Mouse (Mus musculus) limb, embryonic 15.5 days (tissue): ENCODE measurements at regions not wholly inside any gene's neighbourhood (a gene's known extent, or its start where the extent isn't known, plus 50 kb on each side); places are given as distances from the start of the nearest gene placed in this dataset.

Experiments used
- ATAC-seq: fragments of 200-750 bp; cut with Nextera tagmentation; 2 replicates; pipeline ENCODE4 v1.8.0; 2017; ENCODE audit warnings: low read depth, moderate TSS enrichment; ENCODE audit not compliant: insufficient number of reproducible peaks, low FRiP score, low TSS enrichment
- H3K27ac ChIP-seq: fragments of 300-500 bp; sonication (generic); 2 replicates; pipeline ENCODE4 v1.5.1; 2015; ENCODE audit warnings: moderate library complexity, mild to moderate bottlenecking, inconsistent platforms
- H3K27me3 ChIP-seq: fragments of 300-500 bp; sonication (generic); 2 replicates; pipeline ENCODE4 v1.6.1; 2015; ENCODE audit warnings: inconsistent platforms
- H3K36me3 ChIP-seq: fragments of 300-500 bp; sonication (generic); 2 replicates; pipeline ENCODE4 v1.6.1; 2015; ENCODE audit warnings: inconsistent platforms
- H3K4me1 ChIP-seq: fragments of 300-500 bp; sonication (generic); 2 replicates; pipeline ENCODE4 v1.6.1; 2015; ENCODE audit warnings: inconsistent platforms
- H3K4me2 ChIP-seq: fragments of 300-500 bp; sonication (generic); 2 replicates; pipeline ENCODE4 v1.6.1; 2015; ENCODE audit warnings: mild to moderate bottlenecking, inconsistent platforms
- H3K4me3 ChIP-seq: fragments of 300-500 bp; sonication (generic); 2 replicates; pipeline ENCODE4 v1.5.1; 2015; ENCODE audit warnings: mild to moderate bottlenecking, inconsistent platforms
- H3K9ac ChIP-seq: fragments of 300-500 bp; sonication (generic); 2 replicates; pipeline ENCODE4 v1.6.1; 2015; ENCODE audit warnings: inconsistent platforms
- H3K9me3 ChIP-seq: fragments of 300-500 bp; sonication (generic); 2 replicates; pipeline ENCODE4 v1.6.1; 2016; ENCODE audit warnings: inconsistent platforms
- WGBS: fragments of 180-500 bp; shearing (Covaris S2); methylation state at CpG from one replicate; pipeline ENCODE4 v1.1.7; 2015; 5-methylcytosine and 5-hydroxymethylcytosine counted together

GRCm38 (mm10) chr1:61353481-61353880 lies 285.1 kb upstream of the Pard3b start:
- H3K36me3 ChIP-seq = no peaks in the 10 kb centered on the region
- no peak for ATAC-seq
- no peaks in the 10 kb centered on the region for H3K9me3 ChIP-seq
- no peak overlapping the region for H3K4me2 ChIP-seq
- H3K27ac ChIP-seq = no peak overlapping the region
- WGBS = 21% methylated on average over 3 of the region's 3 CpGs
- H3K4me3 ChIP-seq = no peak overlapping the region
- H3K9ac ChIP-seq = no peak overlapping the region
- H3K4me1 ChIP-seq = no peaks in the 10 kb centered on the region
- no peaks in the 10 kb centered on the region for H3K27me3 ChIP-seq

DNA sequence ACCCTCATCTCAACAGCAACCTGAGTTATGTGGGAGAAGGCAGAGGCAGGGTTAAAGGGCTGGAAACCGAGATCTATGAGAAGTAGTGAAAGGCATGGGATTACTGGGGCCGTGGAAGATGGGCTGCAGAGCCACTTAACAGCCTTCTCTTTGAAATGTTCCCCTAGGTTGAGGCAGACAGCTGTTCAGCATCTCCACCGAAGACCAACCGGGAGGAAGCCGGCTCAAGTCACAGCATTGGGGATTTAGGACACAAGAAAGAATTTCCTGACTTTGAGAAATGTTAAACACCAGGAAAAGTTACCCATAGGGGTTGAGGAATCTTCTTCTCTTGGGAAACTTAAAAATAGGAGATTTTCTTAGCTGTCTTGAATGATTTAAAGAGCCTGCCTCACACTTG lies 283.4 kb upstream of the Pard3b start:
- Histone ChIP-seq H3K36me3 (no peaks in the 10 kb centered on the region), H3K4me2 (no peak overlapping the region), H3K9me3 (no peaks in the 10 kb centered on the region), H3K4me1 (no peaks in the 10 kb centered on the region), H3K4me3 (no peak overlapping the region), H3K27ac (no peak overlapping the region), H3K9ac (no peak overlapping the region), H3K27me3 (no peaks in the 10 kb centered on the region)
- 29% methylated on average over 5 of the region's 5 CpGs for WGBS
- no peak for ATAC-seq

DNA sequence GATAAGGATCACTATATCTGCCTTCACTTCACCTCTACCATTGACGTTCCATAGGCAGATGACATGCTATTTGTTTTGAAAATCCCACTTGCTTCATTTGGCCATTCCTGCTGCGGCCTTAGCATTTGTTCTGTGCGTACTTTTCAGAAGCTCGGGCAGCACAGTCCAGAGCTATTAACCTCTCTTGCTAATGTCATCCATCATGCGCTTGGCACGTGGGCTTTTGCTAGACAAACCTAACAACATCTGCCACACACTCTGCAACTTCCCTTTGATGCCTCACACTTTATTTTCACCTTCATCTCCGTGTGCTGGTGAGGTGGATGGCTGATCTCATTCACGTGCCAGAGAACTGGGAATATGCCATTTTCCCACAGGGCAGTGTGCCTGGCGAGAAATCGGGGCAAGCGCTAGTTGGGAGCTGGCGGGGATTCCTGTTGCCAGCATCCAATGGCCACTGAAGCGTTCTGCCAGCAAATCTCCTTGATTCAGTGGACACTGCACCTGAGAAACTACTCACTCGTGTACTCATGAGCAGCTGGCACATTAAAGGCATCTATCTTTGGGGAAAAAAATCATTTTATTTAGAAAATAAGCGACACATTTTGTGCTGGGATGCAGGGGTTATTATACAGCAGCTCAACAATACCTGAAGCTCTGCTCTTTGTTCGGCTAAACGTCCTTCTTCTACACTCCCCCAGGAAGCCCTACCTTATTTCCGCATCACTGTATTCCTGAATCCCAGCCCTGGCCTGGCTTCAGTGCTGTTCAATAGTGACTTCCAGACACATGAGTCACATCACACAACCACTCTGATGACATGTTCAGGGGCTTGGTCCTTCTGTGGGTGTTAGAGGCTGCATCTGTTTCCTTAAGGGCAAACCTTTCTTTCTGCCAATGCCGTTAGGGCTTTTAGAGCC lies 279.4 kb upstream of the Pard3b start:
- Histone ChIP-seq H3K4me1 (no peaks in the 10 kb centered on the region), H3K27me3 (no peaks in the 10 kb centered on the region), H3K9ac (no peak overlapping the region), H3K4me2 (no peak overlapping the region), H3K4me3 (no peak overlapping the region), H3K9me3 (no peaks in the 10 kb centered on the region), H3K36me3 (no peaks in the 10 kb centered on the region), H3K27ac (no peak overlapping the region)
- 57% methylated on average over 19 of the region's 19 CpGs for WGBS
- ATAC-seq = no peak

DNA sequence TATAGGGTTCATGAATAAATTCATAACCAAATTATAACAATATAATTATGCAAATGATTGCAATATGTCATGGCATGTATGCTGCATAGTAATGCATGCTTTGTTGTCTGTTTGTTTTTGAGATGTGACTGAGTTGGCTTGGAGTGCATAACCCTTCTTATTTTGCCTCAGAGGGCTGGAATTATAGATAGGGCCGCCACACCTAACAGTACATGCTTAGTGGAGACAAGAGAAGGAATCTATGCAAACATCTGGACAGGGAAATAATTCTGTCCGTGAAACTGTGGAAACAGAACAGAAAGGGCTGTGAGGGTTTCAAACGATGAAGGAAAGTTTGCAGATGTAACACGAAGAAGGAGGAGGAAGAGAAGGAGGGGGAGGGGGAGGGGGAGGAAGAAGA lies 266.0 kb upstream of the Pard3b start:
- no peak overlapping the region for H3K4me2 ChIP-seq
- no peak overlapping the region for H3K9ac ChIP-seq
- no peaks in the 10 kb centered on the region for H3K9me3 ChIP-seq
- ATAC-seq = no peak
- no peak overlapping the region for H3K27ac ChIP-seq
- H3K4me1 ChIP-seq = peaks cover 3% of the 10 kb centered on the region; the same call in 1 of the 2 replicates
- no peaks in the 10 kb centered on the region for H3K27me3 ChIP-seq
- H3K4me3 ChIP-seq = no peak overlapping the region
- H3K36me3 ChIP-seq = no peaks in the 10 kb centered on the region
- WGBS = 40% methylated on average over 4 of the region's 4 CpGs

DNA sequence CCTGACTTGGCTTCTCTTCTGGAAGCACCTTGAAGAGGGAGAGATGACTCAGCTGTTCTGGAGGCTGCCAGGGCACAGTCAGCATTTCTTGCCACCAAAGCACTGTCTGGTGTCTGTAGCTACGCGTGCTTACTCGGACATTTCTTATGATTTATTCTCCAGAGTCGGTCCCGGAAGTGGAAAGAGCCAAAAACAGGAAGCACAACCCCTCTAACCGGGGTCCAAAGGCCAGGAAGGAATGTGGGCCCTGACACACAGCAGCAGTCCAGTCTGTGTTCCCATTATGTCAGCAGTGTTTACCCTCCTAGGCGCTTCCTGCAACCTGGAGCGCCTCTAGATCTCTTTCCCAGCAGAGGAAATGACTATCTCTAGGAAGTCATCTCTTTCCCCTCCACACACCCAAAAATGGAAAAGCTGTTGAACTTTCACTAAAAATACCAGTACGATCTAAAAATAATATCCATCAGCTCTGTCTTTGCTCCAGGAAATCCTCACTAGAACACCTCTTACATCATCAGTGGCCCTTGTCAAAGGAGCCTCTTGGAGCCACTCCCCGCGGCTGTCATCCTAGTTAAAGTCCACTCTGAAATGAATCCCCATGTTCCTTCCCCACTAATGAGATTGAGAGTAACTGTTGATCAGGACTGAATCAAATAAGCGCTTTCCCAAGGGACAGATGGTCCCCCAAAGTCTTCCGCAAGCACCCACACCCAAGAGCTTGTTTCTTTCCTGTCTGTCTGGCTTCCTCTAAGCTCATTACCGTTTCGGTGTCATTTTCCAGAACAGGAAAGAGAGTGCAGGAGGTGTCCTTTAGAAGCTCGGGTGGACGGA lies 264.7 kb upstream of the Pard3b start:
- no peak overlapping the region for H3K9ac ChIP-seq
- H3K4me1 ChIP-seq = peaks cover 7% of the 10 kb centered on the region
- no peaks in the 10 kb centered on the region for H3K9me3 ChIP-seq
- H3K36me3 ChIP-seq = no peaks in the 10 kb centered on the region
- H3K27ac ChIP-seq = no peak overlapping the region
- ATAC-seq = no peak
- H3K4me3 ChIP-seq = no peak overlapping the region
- peaks cover 5% of the 10 kb centered on the region; the same call in 1 of the 2 replicates for H3K27me3 ChIP-seq
- 63% methylated on average over 17 of the region's 17 CpGs for WGBS
- H3K4me2 ChIP-seq = no peak overlapping the region

GRCm38 (mm10) chr1:61376417-61376816 lies 262.2 kb upstream of the Pard3b start:
- H3K9me3 ChIP-seq = no peaks in the 10 kb centered on the region
- H3K27ac ChIP-seq = no peak overlapping the region
- peaks cover 5% of the 10 kb centered on the region; the same call in 1 of the 2 replicates for H3K27me3 ChIP-seq
- H3K9ac ChIP-seq = no peak overlapping the region
- WGBS = 63% methylated on average over 4 of the region's 4 CpGs
- ATAC-seq = no peak
- H3K36me3 ChIP-seq = no peaks in the 10 kb centered on the region
- peaks cover 12% of the 10 kb centered on the region for H3K4me1 ChIP-seq
- no peak overlapping the region for H3K4me2 ChIP-seq
- H3K4me3 ChIP-seq = no peak overlapping the region

- H3K27ac ChIP-seq = no peak overlapping the region
- under 1% methylated on average over 7 of the region's 7 CpGs for WGBS
- H3K9me3 ChIP-seq = no peaks in the 10 kb centered on the region
- no peak for ATAC-seq
- peaks cover 12% of the 10 kb centered on the region for H3K4me1 ChIP-seq
- H3K36me3 ChIP-seq = no peaks in the 10 kb centered on the region
- H3K9ac ChIP-seq = no peak overlapping the region
- no peak overlapping the region for H3K4me3 ChIP-seq
- H3K4me2 ChIP-seq = no peak overlapping the region; the same call in 1 of the 2 replicates
- H3K27me3 ChIP-seq = peaks cover 5% of the 10 kb centered on the region; the same call in 1 of the 2 replicates
Measured at GRCm38 (mm10) chr1:61377070-61377469, 261.6 kb upstream of the Pard3b start.

DNA sequence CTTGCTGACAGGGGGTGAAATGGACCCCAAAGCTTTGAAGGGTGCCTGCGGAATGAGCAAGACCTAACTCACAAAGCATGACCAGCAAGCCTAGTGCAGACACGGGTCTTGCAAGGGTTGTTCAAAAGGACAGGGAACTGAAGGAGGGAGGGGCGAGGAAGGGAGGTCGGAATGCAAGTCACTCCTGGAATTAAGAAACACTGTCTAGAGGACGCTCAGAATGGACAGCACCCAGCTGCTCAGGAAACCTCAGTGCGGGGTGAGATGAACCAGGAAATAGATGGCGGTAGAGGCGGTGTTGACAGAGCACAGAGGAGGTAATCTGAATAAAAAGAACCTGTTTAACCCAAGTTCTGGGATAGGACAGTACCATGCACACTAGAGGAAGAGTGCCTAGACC lies 260.4 kb upstream of the Pard3b start:
- Histone ChIP-seq H3K9me3 (no peaks in the 10 kb centered on the region), H3K36me3 (no peaks in the 10 kb centered on the region), H3K4me2 (no peak overlapping the region), H3K27me3 (peaks cover 5% of the 10 kb centered on the region; the same call in 1 of the 2 replicates), H3K27ac (no peak overlapping the region), H3K4me3 (no peak overlapping the region), H3K4me1 (peaks cover 12% of the 10 kb centered on the region), H3K9ac (no peak overlapping the region)
- WGBS = 66% methylated on average over 8 of the region's 8 CpGs
- ATAC-seq = no peak

DNA sequence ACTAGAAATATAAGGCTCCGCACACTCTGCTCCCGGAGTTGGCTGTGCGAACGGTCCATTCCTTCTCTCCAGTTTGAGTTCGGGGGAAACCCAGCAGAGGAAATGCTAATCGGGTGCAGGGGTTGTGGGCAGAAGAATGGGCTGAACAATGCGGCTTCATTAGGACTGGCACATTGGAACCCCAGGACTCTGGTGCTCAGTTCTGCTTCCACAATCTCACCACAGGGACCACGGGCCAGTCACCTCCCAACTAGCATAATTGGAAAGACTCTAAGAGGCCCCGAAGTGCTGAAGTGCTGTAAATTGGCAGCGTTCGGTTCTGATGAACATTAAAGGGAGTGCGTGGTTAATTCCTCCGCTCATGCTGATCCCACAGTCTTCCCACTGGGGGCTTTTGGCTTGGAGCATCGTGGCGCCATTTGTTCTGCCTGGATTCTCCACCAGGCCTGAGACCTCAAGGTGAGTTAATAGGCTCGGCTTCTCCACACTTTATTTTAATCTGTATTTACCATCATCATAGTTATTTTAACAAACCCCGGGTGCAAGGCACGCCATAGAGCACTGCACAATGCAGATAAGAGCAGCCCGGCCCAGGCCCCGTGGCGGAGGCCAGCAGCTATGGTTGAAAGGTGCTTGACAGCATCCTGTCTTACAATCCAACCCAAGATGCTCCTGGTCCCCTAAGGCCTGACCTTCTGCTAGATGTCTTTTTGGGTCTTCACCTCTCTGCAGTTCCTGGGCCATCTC lies 258.7 kb upstream of the Pard3b start:
- Histone ChIP-seq H3K4me2 (no peak overlapping the region), H3K9ac (no peak overlapping the region), H3K4me3 (no peak overlapping the region)

DNA sequence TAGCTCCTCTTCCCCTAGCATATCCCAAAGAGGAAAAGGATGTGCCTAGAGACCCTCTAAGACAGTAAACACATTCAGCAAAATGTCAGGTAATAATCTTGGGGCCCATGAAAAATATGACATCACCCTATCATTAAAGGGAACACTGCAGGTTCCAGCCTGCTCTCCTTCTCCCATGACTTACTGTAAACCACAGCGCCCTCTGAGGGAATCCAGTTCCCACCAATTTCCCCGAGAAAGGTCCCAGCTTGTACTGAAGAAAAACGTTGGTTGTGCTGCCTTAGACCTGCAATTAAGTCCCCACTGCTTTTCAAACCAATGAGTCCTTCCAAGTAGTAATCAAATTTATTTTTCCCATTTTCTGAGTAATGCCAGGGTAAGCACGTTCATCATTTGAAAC lies 251.0 kb upstream of the Pard3b start:
- Histone ChIP-seq H3K9ac (no peak overlapping the region), H3K4me3 (no peak overlapping the region), H3K27ac (no peak overlapping the region), H3K9me3 (no peaks in the 10 kb centered on the region), H3K27me3 (no peaks in the 10 kb centered on the region), H3K4me1 (no peaks in the 10 kb centered on the region), H3K4me2 (no peak overlapping the region), H3K36me3 (no peaks in the 10 kb centered on the region)
- ATAC-seq = no peak
- WGBS = 38% methylated on average over 4 of the region's 4 CpGs

More for the DNA sequence above, 258.7 kb upstream of the Pard3b start:
- Histone ChIP-seq H3K27me3 (peaks cover 5% of the 10 kb centered on the region; the same call in 1 of the 2 replicates), H3K27ac (no peak overlapping the region), H3K4me1 (peaks cover 12% of the 10 kb centered on the region), H3K9me3 (no peaks in the 10 kb centered on the region), H3K36me3 (no peaks in the 10 kb centered on the region)
- WGBS = 57% methylated on average over 21 of the region's 21 CpGs
- ATAC-seq = no peak

GRCm38 (mm10) chr1:61397796-61398195 lies 240.8 kb upstream of the Pard3b start:
- Histone ChIP-seq H3K4me3 (no peak overlapping the region), H3K4me2 (no peak overlapping the region), H3K27ac (no peak overlapping the region)

More at GRCm38 (mm10) chr1:61397796-61398195, 240.8 kb upstream of the Pard3b start:
- WGBS = 39% methylated on average over 6 of the region's 6 CpGs
- H3K9ac ChIP-seq = no peak overlapping the region
- ATAC-seq = no peak
- H3K27me3 ChIP-seq = no peaks in the 10 kb centered on the region
- no peaks in the 10 kb centered on the region for H3K36me3 ChIP-seq
- no peaks in the 10 kb centered on the region for H3K4me1 ChIP-seq
- no peaks in the 10 kb centered on the region for H3K9me3 ChIP-seq
